Mouse (Mus musculus) macrophage (primary cell): ENCODE measurements around the gene Bst1. TPM values are rescaled to one million over a fixed set of nuclear protein-coding genes. Genes with fewer than 3 reads are reported as not detected.

ENCODE experiments used
- H3K27ac ChIP-seq: fragments of 350-480 bp; formaldehyde crosslinking; 2 replicates; pipeline ENCODE4 v1.9.0; 2021
- H3K36me3 ChIP-seq: fragments of 350-480 bp; formaldehyde crosslinking; 2 replicates; pipeline ENCODE4 v1.9.0; 2021; ENCODE audit errors: inconsistent target
- H3K4me3 ChIP-seq: fragments of 350-480 bp; formaldehyde crosslinking; 2 replicates; pipeline ENCODE4 v1.9.0; 2021; ENCODE audit errors: inconsistent target
- H3K79me2 ChIP-seq: fragments of 350-480 bp; formaldehyde crosslinking; 2 replicates; pipeline ENCODE4 v1.9.0; 2021; ENCODE audit errors: inconsistent target
- WGBS: methylation state at CpG from one replicate; pipeline ENCODE4 v1.1.7; 2026; ENCODE audit warnings: inconsistent platforms; ENCODE audit not compliant: missing documents; 5-methylcytosine and 5-hydroxymethylcytosine counted together
- polyA plus RNA-seq: library from polyadenylated mRNA; stranded (reverse); fragments of 250-400 nt; gene quantifications from 3 replicates; pipeline ENCODE4 v1.2.4, GENCODE M21; 2018; ENCODE audit warnings: inconsistent platforms

Bst1 gene
- polyA plus RNA-seq, 1 experiment from 2014 or later, result 1.3 TPM

DNA sequence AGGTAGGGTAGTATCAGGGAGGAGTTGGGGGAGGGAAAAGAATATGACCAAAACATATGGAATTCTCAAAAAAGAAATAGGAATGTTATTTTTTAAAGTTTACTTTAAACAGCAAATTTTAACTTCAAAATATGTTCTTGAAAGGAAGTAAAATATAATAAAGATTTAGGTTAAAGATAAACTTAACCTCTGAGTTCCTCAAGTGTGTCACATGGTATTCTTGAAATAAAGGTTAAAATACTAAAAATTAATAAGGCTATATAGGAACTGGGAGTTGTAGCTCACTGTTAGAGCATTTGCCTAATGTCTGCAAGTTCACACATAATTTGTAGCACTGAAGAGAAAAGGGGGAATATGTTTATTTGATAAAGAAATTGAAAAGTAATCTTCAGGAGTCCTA is 17.4 kb upstream of the Bst1 start:
- Histone ChIP-seq H3K4me3 (no peak overlapping the region), H3K27ac (no peak overlapping the region), H3K79me2 (no peaks in the 10 kb centered on the region), H3K36me3 (no peaks in the 10 kb centered on the region)

DNA sequence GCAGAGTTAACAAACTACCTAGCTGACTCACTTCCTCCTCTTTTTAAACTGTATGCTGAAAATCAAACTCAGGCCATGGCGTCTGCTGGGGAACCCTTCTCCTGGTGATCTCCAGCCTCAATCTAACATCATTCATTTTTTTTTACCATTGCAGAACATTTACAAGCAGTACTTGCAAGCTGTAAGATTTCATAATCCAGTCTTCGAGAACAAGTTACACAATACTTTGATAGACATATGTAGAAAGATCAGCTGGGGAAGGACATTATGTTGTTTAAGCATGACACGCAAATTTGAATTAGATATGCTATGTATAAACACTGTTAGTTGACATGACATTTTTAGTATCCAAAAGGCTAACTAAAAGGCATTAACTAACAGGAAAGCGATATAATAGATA is 16.9 kb upstream of the Bst1 start:
- Histone ChIP-seq H3K4me3 (no peak overlapping the region), H3K79me2 (no peaks in the 10 kb centered on the region), H3K27ac (no peak overlapping the region), H3K36me3 (no peaks in the 10 kb centered on the region)
- WGBS, result 44% methylated on average over 4 of the region's 4 CpGs

DNA sequence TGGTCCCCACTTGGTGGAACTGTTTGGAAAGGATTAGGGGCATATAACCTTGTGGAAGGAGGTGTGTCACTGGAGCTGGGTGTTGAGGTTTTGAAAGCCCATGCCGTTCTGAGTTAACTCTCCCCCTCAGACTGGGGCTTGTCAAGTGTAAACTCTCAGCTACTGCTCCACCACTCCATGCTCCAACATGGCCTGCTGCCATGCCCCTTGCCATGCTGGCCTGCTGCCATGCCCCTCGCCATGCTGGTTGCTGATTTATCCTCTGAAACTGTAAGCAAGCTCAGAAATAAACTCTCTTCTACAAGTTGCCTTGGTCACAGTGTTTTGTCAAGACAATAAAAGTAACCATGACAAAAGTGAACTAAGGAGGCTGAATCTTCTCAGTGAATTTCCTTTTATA is 13.3 kb upstream of the Bst1 start:
- no peak overlapping the region for H3K4me3 ChIP-seq
- 100% methylated on average over 2 of the region's 2 CpGs for WGBS
- no peak overlapping the region for H3K27ac ChIP-seq
- no peaks in the 10 kb centered on the region for H3K79me2 ChIP-seq
- H3K36me3 ChIP-seq, result no peaks in the 10 kb centered on the region

DNA sequence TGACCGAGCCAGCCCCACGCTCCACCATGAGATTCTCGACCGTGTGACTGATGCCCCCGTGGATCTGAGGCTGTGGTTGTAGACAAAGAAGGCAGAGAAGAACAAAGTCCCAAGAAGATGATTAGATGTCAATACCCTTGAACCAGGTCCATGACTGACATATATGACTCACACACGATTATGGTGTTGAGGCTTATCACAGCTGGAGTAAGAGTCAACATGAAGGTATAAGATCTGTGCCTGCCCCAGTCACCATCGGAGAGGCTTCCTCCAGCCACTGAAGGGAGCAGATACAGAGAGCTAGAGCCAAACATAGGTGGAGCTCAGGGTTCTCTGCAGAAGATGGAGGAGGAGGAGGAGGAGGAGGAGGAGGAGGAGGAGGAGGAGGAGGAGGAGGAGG is 12.3 kb upstream of the Bst1 start:
- H3K27ac ChIP-seq, result no peak overlapping the region
- no peak overlapping the region for H3K4me3 ChIP-seq
- 96% methylated on average over 7 of the region's 7 CpGs for WGBS
- H3K36me3 ChIP-seq, result no peaks in the 10 kb centered on the region
- no peaks in the 10 kb centered on the region for H3K79me2 ChIP-seq

DNA sequence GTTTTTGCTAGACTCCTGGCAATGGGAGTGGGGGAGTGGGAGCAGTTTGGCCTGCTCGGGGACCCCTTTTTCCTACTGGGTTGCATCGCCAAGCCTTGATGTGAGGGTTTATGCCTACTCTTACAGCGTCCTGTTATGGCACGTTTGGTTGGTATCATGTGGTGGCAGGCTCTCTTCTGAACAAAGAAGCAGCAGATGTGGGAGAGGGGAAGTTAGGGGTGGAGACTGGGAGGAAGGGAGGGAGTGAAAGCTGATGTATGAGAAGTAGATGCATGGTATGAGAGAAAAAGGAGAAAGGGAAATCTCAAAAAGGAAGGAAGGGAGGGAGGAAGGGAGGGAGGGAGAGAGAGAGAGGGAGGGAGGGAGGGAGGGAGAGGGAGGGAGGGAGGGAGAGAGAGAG is 11.8 kb upstream of the Bst1 start:
- no peak overlapping the region for H3K4me3 ChIP-seq
- no peak overlapping the region for H3K27ac ChIP-seq
- WGBS, result 54% methylated on average over 4 of the region's 4 CpGs
- H3K36me3 ChIP-seq, result no peaks in the 10 kb centered on the region
- no peaks in the 10 kb centered on the region for H3K79me2 ChIP-seq

DNA sequence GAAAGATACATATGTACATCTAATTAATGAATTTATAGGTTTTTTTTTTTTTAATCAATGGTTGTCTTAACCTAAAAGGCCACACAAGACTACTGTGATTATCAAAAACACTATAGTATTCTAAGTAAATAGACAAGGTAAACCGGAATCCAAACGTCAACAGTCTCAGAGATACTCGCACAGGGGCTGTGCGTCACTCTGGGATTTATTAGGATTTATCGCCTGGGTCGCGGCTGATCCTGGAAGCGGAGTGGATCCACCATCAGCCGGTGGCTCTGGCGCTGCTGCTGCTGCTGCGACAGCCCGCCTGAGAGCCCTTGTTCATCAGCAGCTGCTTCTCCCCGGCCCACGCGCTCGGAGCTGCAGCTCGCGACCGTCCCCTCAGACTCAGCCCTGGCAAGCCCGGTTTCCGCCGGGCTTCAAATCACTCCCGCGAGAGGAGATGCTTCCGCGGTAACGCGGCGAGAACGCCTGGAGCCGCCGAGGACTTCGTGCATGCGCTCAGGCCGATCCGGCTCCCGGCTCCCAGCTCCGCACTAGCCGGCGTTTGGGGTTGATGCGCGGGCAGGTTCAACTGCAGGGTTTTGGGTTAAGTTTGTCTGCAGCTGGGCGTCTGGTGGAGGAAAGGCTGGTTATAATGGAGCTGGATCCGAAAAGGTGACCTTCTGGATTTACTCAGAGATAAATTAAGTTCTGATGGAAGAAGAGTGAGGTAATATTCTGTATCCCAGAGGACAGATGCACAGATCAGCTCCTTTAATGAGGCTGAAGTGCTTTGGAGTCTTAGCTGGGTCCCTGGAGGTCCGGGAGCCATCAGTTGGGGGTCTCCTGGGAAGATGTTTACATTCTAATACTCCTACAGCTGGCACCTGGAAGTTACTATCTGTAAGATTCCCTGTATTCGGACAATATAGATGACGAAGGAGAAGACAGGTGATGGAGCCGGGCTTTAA is 10.7 kb upstream of the Bst1 start:
- 10% methylated on average over 48 of the region's 48 CpGs for WGBS
- Histone ChIP-seq H3K4me3 (peak overlapping the region; percentile 19; the same call in 1 of the 2 replicates), H3K79me2 (no peaks in the 10 kb centered on the region), H3K27ac (0 out of 2 replicates have a peak overlapping the region, but pooled peaks have one; percentile 24), H3K36me3 (no peaks in the 10 kb centered on the region)

DNA sequence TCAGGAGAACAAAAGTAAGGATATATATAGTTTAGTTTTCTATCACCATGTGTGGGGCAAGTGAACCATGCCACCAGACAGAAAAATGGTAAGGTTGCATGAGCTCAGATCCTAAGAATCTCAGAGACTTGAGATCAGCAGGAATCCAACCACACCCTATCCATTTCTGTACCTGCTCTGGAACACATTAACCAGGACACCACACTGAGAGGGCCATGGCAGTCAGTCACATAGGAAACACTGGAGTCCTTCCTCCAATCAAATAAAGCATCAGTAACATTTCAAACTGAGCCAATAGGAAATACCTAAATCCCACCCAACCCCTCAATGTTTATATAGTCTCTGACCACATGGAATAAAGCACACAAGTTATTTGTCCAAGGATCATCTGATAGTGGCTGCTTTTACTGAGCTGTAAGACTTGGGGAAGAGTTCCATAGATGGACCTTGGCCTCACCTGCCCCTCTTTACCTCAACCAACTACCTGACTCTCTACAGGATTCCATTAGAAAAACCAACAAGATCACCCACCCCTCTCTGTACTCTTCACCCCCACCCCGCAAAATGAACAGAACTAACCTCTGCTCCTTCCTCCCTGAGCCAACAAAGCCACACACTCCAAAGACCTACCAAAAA is 8.1 kb upstream of the Bst1 start:
- Histone ChIP-seq H3K79me2 (no peaks in the 10 kb centered on the region), H3K27ac (no peak overlapping the region), H3K36me3 (no peaks in the 10 kb centered on the region), H3K4me3 (no peak overlapping the region)
- WGBS, result 90% methylated on average over 1 of the region's 1 CpGs

DNA sequence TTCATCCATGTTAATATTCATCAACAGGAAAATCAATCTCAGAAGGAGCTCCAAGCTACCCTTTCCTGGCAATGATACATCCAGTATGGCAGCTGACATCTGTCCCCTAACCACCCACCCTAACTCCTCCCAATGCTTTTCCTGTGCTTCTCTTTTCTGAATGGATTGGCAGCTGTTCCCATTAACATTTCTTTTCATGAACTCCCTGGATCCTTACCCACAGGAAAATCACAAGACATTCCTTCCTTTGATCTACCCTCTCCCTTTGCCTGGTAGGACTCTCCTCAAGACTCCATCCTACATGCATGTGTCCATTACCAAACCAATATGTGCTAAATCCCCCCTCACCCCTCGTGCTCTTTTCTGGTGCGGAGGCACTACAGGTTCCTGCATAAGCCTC is 4.1 kb upstream of the Bst1 start:
- Histone ChIP-seq H3K36me3 (no peaks in the 10 kb centered on the region), H3K4me3 (no peak overlapping the region), H3K27ac (no peak overlapping the region), H3K79me2 (no peaks in the 10 kb centered on the region)
- 89% methylated on average over 2 of the region's 2 CpGs for WGBS

DNA sequence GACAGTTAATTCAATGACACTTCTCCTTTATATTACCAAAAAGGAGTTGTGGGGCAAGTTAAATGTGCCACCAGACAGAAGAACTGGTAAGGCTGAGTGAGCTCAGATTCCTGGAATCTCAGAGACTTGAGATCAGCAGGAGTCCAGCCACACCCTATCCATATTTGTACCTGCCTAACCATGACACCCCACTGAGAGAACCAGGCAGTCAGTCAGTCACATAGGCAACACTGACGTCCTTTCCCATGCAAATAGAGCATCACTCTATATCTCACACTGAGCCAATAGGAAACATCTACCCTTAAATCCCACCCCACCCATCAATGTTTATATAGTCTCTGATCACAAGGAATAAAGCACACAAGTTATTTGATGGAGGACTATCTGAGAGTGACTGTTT is 2.9 kb upstream of the Bst1 start:
- Histone ChIP-seq H3K27ac (no peak overlapping the region), H3K4me3 (no peak overlapping the region), H3K36me3 (no peaks in the 10 kb centered on the region), H3K79me2 (no peaks in the 10 kb centered on the region)
- 93% methylated on average over 1 of the region's 1 CpGs for WGBS

DNA sequence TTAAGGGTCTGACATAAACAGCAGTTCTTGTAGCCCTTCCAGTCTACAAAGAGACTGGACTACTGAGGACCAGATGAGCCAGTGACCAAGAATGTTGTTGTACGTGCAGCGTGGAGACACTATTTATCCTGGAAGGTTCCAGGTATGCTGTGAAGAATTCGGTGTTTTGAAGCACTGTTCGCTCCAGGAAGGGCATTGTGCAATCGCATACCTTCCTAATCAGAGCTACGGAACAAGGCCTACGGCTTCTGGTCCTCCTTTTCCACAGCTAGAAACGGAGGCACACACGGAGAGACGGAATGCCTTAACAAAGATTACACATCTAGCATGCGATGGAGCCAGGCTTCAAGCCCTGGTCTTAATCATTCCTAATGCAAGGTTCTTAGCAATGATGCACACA is 2.1 kb downstream of the Bst1 start:
- Histone ChIP-seq H3K27ac (no peak overlapping the region), H3K79me2 (no peaks in the 10 kb centered on the region), H3K36me3 (no peaks in the 10 kb centered on the region), H3K4me3 (no peak overlapping the region)
- 90% methylated on average over 11 of the region's 11 CpGs for WGBS

DNA sequence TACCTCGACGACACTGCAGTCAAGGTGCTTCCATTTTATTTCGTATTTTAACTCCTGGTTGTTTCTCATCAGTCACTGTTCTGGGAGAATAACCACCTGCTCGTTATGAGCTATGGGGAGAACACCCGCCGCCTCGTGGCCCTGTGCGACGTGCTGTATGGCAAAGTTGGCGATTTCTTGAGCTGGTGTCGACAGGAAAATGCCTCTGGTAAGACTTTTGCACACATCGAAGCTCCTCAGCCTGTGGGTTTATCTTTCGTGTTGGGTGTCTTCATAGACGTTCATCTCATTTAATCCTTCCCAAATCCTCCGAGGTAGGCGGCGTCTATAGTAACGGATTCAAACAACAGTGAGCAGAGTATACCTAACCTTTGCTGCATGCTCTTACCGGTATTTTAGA is 2.9 kb downstream of the Bst1 start, which contains the start of gene Fbxl5:
Gene Fbxl5 (minus strand): TSS at position 101 of the 400 bp plus-strand sequence.
- Histone ChIP-seq H3K36me3 (no peaks in the 10 kb centered on the region), H3K27ac (no peak within 1 kb of the TSS), H3K79me2 (no peaks in the 10 kb centered on the region), H3K4me3 (no peak within 1 kb of the TSS)
- 94% methylated on average over 19 of the region's 19 CpGs for WGBS

DNA sequence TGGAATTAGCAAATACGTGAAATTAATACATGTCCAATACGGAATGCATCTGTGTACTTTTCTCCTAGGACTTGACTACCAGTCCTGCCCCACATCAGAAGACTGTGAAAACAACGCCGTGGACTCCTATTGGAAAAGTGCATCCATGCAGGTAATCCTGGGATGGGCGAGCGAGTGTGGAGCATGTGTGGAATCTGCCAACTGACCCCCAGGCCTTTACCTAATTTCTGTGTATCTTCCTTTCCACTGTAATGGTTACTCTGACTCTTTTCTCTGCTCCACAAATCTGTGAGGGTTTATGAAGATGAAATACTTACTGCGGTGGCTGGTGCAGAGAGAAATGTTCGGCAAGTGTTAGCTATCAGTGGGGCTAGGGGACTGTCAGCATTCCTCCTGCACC is 3.5 kb downstream of the Bst1 start:
- no peak overlapping the region for H3K27ac ChIP-seq
- no peak overlapping the region for H3K4me3 ChIP-seq
- no peaks in the 10 kb centered on the region for H3K79me2 ChIP-seq
- no peaks in the 10 kb centered on the region for H3K36me3 ChIP-seq
- 96% methylated on average over 8 of the region's 8 CpGs for WGBS

DNA sequence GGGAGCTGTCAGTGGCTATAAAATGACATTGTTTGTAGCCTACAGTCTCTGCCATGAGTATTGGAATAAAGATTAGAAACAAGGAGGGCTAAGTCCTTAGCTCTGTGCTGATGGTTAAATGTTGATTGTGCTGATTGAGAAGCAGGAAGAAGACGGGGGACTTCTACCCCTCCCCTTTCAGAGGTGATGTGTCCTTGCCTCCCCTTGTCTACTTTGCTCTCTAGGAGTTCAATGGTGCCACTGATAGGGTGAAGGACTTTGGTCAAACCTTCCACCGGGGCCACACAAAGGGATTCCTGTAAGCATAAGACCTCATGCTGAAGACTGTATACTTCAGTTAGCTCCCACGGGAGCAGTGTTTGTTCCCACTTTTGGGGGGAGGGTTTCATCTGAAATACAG is 4.1 kb downstream of the Bst1 start:
- Histone ChIP-seq H3K36me3 (no peaks in the 10 kb centered on the region), H3K4me3 (no peak overlapping the region), H3K79me2 (no peaks in the 10 kb centered on the region), H3K27ac (no peak overlapping the region)
- WGBS, result 95% methylated on average over 3 of the region's 3 CpGs

DNA sequence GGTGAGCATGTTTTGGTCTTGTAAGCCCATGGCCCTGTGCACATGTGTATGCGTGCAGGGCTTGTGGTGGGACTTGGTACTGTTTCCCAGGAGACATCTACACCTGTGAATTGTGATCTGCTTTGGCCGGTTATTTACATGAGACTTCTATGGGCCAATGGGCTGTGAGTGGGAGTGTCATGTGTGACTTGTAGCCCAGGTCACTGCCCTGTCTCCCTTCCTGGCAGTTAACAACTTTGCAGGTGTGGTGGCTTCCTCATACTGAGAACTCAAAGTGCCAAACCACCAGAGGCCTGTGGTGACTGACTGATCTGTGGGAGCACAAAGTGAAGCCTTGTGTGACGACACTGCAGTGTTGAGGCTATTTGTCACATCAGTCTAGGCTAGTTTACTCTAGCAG is 5.9 kb downstream of the Bst1 start:
- WGBS, result 83% methylated on average over 3 of the region's 3 CpGs
- no peak overlapping the region for H3K27ac ChIP-seq

DNA sequence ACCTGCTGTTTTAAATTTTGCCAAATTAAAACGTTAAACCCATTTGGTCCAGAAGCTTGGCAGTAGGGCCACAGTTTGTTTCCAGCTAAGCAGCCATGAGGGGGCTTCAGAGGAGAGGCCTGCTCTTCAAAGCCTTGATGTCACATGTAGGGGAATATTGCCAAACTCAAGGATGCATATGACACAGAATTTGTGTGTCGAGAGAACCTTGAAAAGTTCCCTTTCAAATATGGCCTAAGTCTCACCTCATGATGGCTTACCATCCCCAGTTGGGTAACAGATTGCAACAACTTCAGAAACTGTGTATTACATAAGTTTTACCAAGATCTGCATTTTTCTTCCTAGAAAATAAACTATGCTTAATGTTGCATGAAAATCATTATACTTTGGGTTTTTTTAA is 8.2 kb downstream of the Bst1 start:
- no peaks in the 10 kb centered on the region for H3K79me2 ChIP-seq
- H3K27ac ChIP-seq, result no peak overlapping the region
- 65% methylated on average over 2 of the region's 2 CpGs for WGBS

More for the DNA sequence above, 5.9 kb downstream of the Bst1 start:
- no peaks in the 10 kb centered on the region for H3K79me2 ChIP-seq
- no peak overlapping the region for H3K4me3 ChIP-seq
- H3K36me3 ChIP-seq, result no peaks in the 10 kb centered on the region

More for the DNA sequence above, 8.2 kb downstream of the Bst1 start:
- Histone ChIP-seq H3K36me3 (no peaks in the 10 kb centered on the region), H3K4me3 (no peak overlapping the region)
